Mouse (Mus musculus): ENCODE measurements around the gene Zdhhc7. TPM values are rescaled to one million over a fixed set of nuclear protein-coding genes. Genes with fewer than 3 reads are reported as not detected.

The Zdhhc7 gene
- 97.5 and 125 TPM in 2 replicates for polyA plus RNA-seq (2012; rRNA removed)

GRCm38 (mm10) chr8:120101068-120101972, at the start of gene Zdhhc7:
Gene Zdhhc7 (minus strand): TSS chr8:120101482.

GRCm38 (mm10) chr8:120113758-120114255, 12.5 kb upstream of the Zdhhc7 start, which contains the start of gene 6430548M08Rik:
Gene 6430548M08Rik (plus strand): TSS chr8:120114152.

Other genes with a start within 250 kb of the Zdhhc7 start
- 21.8 and 35.2 TPM in 2 replicates for gene Klhl36, start 239.2 kb downstream of the Zdhhc7 start, polyA plus RNA-seq (2012; rRNA removed)
- gene Usp10, start 191.1 kb downstream of the Zdhhc7 start, polyA plus RNA-seq (2012; rRNA removed) = 65.5 and 70.6 TPM in 2 replicates
- 28.4 and 30.8 TPM in 2 replicates for gene Gm20388, start 190.6 kb downstream of the Zdhhc7 start, polyA plus RNA-seq (2012; rRNA removed)
- gene Crispld2, start 109.0 kb downstream of the Zdhhc7 start, polyA plus RNA-seq (2012; rRNA removed) = 24.6 and 25.2 TPM in 2 replicates
- gene 6430548M08Rik, start 12.7 kb upstream of the Zdhhc7 start, polyA plus RNA-seq (2012; rRNA removed) = 79.4 and 87.4 TPM in 2 replicates
- gene Fam92b, start 76.0 kb upstream of the Zdhhc7 start, polyA plus RNA-seq (2012; rRNA removed) = 0.71 and 1.5 TPM in 2 replicates
- gene Gse1, start 127.0 kb upstream of the Zdhhc7 start, polyA plus RNA-seq (2012; rRNA removed) = 54.9 and 67.5 TPM in 2 replicates